Mouse (Mus musculus): Measurements from ENCODE around the gene Ccnj. TPM values are rescaled to one million over a fixed set of nuclear protein-coding genes. Genes with fewer than 3 reads are reported as not detected.

The Ccnj gene
- total and polyA plus RNA-seq, 3 experiments = 4.3 to 8.6 (median 4.7) TPM

DNA sequence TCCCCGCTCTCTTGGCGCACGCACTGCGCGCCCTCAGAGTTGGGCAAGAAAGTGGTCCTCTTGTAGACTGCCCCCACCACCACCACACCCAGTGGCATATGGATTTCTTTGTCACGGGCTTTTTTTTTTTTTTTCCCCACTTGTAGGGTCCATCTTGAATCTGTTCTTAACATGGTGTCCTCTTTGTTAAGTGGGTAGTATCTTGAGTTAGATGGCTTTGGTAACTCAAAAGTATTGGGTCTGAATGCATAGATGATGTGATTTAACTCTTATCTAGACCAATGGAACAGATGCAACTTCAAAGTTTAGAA, 64.3 kb downstream of the Ccnj start:
- in situ Hi-C loops (cut with MboI; ENCODE audit: low pct_ligation_motif_present, low pct_unique_long_range_greater_than_20kb, low sequenced_read_pairs) = no loop called here

More for the DNA sequence above, 64.3 kb downstream of the Ccnj start:
- Histone ChIP-seq H3K9ac (ENCODE audit: insufficient read depth, low read depth) (peak overlapping the region; percentile 90), H3K4me2 (ENCODE audit: insufficient read depth, low read depth, poor library complexity, severe bottlenecking) (no peak overlapping the region), H3K79me2 (replicated peaks; ENCODE audit: control insufficient read depth, extremely low read depth, insufficient read depth, poor library complexity, severe bottlenecking) (peaks cover 2% of the 10 kb centered on the region; the same call in 1 of the 2 replicates), H3K4me1 (ENCODE audit: control insufficient read depth in 1 of 2, insufficient read depth in 2 of 2) (peaks cover 3 to 16% of the 10 kb centered on the region in 2 experiments), H3K9me3 (replicated peaks; ENCODE audit: low read length) (no peaks in the 10 kb centered on the region), H3K4me3 (replicated peaks in 1 of 3; ENCODE audit: low read depth in 2 of 3, low read length in 2 of 3, poor library complexity in 1 of 3) (peak overlapping the region; percentile 74 to 91 (median 75)), H3K27me3 (replicated peaks) (no peaks in the 10 kb centered on the region), H3K36me3 (replicated peaks in 1 of 2; ENCODE audit: control insufficient read depth in 1 of 2, insufficient read depth in 1 of 2, low read length in 1 of 2) (peaks cover 0 to 9% of the 10 kb centered on the region in 2 experiments), H3K27ac (ENCODE audit: insufficient read depth, low read depth) (peak overlapping the region; percentile 61)
- no peak for TF ChIP-seq JUN (IDR thresholded peaks at IDR 0.05; ENCODE audit: insufficient read depth, low read depth, low read length)
- peak; percentile 79 for TF ChIP-seq ZNF384 (IDR thresholded peaks at IDR 0.05; ENCODE audit: low read depth, low read length)
- dilution Hi-C loops (cut with MboI; ENCODE audit: extremely low pct_ligation_motif_present, extremely low pct_unique_long_range_greater_than_20kb, low sequenced_read_pairs) = no loop called here
- DNase-seq (ENCODE audit: extremely low read depth) = peak; percentile 50

Other genes with a start within 250 kb of the Ccnj start
- 134 and 193 TPM in 2 replicates for gene Aldh18a1, start 242.8 kb upstream of the Ccnj start, total RNA-seq (2012; rRNA removed)
- 101 and 104 TPM in 2 replicates for gene Aldh18a1, start 242.8 kb upstream of the Ccnj start, total RNA-seq (2014; rRNA removed)
- 92.2 and 120 TPM in 2 replicates for gene Aldh18a1, start 242.8 kb upstream of the Ccnj start, polyA plus RNA-seq (2012; ENCODE audit: insufficient read length, low read depth)
- 8.4 and 9.9 TPM in 2 replicates for gene Tctn3, start 219.0 kb upstream of the Ccnj start, total RNA-seq (2012; rRNA removed)
- gene Tctn3, start 219.0 kb upstream of the Ccnj start, total RNA-seq (2014; rRNA removed) = 5.8 and 6.4 TPM in 2 replicates
- gene Tctn3, start 219.0 kb upstream of the Ccnj start, polyA plus RNA-seq (2012; ENCODE audit: insufficient read length, low read depth) = 7.4 and 10.6 TPM in 2 replicates
- 21.2 TPM in 2 replicates for gene Entpd1, start 218.9 kb upstream of the Ccnj start, total RNA-seq (2012; rRNA removed)
- gene Entpd1, start 218.9 kb upstream of the Ccnj start, total RNA-seq (2014; rRNA removed) = 14.7 and 15.7 TPM in 2 replicates
- gene Entpd1, start 218.9 kb upstream of the Ccnj start, polyA plus RNA-seq (2012; ENCODE audit: insufficient read length, low read depth) = 18.6 and 19.5 TPM in 2 replicates
- not detected in 2 replicates for gene Cc2d2b, start 82.5 kb upstream of the Ccnj start, total RNA-seq (2012; rRNA removed)
- gene Cc2d2b, start 82.5 kb upstream of the Ccnj start, total RNA-seq (2014; rRNA removed) = not detected in 2 replicates
- not detected in 2 replicates for gene Cc2d2b, start 82.5 kb upstream of the Ccnj start, polyA plus RNA-seq (2012; ENCODE audit: insufficient read length, low read depth)
- gene Zfp518a, start 63.4 kb downstream of the Ccnj start, total RNA-seq (2012; rRNA removed) = 5.4 and 5.9 TPM in 2 replicates
- gene Zfp518a, start 63.4 kb downstream of the Ccnj start, total RNA-seq (2014; rRNA removed) = 19.7 and 23.4 TPM in 2 replicates
- 10.0 and 11.6 TPM in 2 replicates for gene Zfp518a, start 63.4 kb downstream of the Ccnj start, polyA plus RNA-seq (2012; ENCODE audit: insufficient read length, low read depth)
- gene Blnk, start 163.3 kb downstream of the Ccnj start, total RNA-seq (2012; rRNA removed) = 86.8 and 142 TPM in 2 replicates
- gene Blnk, start 163.3 kb downstream of the Ccnj start, total RNA-seq (2014; rRNA removed) = 101 and 108 TPM in 2 replicates
- 259 and 284 TPM in 2 replicates for gene Blnk, start 163.3 kb downstream of the Ccnj start, polyA plus RNA-seq (2012; ENCODE audit: insufficient read length, low read depth)
- gene Dntt, start 198.0 kb downstream of the Ccnj start, total RNA-seq (2012; rRNA removed) = 0.13 TPM in 1 of 2 replicates, not detected in the other
- gene Dntt, start 198.0 kb downstream of the Ccnj start, total RNA-seq (2014; rRNA removed) = not detected in 2 replicates
- not detected in 2 replicates for gene Dntt, start 198.0 kb downstream of the Ccnj start, polyA plus RNA-seq (2012; ENCODE audit: insufficient read length, low read depth)
- gene Opalin, start 245.8 kb downstream of the Ccnj start, total RNA-seq (2012; rRNA removed) = not detected in 2 replicates
- not detected in 2 replicates for gene Opalin, start 245.8 kb downstream of the Ccnj start, total RNA-seq (2014; rRNA removed)
- gene Opalin, start 245.8 kb downstream of the Ccnj start, polyA plus RNA-seq (2012; ENCODE audit: insufficient read length, low read depth) = not detected in 2 replicates